Comparison of ENCODE assay signal across 8 mouse cellular contexts in the genomic region with DNA sequence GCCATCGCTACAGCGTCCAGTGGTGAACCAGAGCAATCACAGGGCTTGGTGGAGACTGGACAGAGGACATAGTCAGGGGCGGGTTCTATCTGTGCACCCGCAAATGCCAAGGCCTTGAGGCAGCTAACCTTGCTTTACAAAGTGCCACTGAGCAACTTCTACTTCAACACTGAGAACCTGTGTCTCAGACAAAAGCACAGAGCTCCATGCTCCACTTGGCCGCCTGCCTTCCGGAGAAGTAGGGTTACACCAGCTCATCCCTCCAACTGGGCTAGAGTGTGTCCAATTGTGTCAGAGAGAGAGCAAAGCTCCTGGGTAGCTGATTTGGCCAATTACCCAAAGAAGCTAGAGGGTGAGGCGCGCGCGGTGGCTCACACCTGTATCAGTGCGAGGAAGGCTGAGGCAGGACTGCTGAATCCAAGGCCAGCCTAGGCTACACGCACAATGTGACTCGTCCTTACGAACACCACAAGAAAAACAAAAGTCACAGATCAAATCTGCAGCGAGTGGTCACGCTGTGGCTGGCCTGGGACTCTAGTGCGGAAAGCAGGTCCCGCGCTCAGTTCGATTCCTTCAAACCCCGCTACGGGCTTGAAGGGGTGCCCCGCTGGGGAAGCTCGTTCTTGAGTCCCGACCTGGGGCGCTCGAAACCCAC. TPM values are rescaled to one million over a fixed set of nuclear protein-coding genes. Genes with fewer than 3 reads are reported as not detected.
DNase-seq lines count a peak whose midpoint lies in the region; ATAC-seq and TF ChIP-seq lines count a peak whose summit lies in the region.

No protein-coding gene starts in this region.

- no peaks in the 10 kb centered on the region for H3K27me3 ChIP-seq in forebrain, embryonic 10.5 days (ENCODE audit: poor library complexity, severe bottlenecking)
- no peaks in the 10 kb centered on the region for H3K27me3 ChIP-seq in limb, embryonic 14.5 days (ENCODE audit: control insufficient read depth, insufficient read depth, low read length)
- no peaks in the 10 kb centered on the region for H3K27me3 ChIP-seq in neural tube, embryonic 13.5 days

- 6% methylated on average over 27 of the region's 27 CpGs for WGBS in forebrain, embryonic 10.5 days
- 2% methylated on average over 24 of the region's 27 CpGs for WGBS in limb, embryonic 14.5 days
- 4% methylated on average over 27 of the region's 27 CpGs for WGBS in neural tube, embryonic 13.5 days

- peak overlapping the region; percentile 79 for H3K4me2 ChIP-seq in limb, embryonic 14.5 days (replicated peaks; ENCODE audit: low read depth, low read length, severe bottlenecking)
- H3K4me2 ChIP-seq in neural tube, embryonic 13.5 days = peak overlapping the region; percentile 80

- H3K4me3 ChIP-seq in left cerebral cortex, adult 2 months = peak overlapping the region; percentile 74
- H3K4me3 ChIP-seq in forebrain, embryonic 10.5 days = peak overlapping the region; percentile 86
- peak overlapping the region; percentile 91 for H3K4me3 ChIP-seq in limb, embryonic 14.5 days (replicated peaks; ENCODE audit: low read length)
- peak overlapping the region; percentile 78 for H3K4me3 ChIP-seq in neural tube, embryonic 13.5 days

- no peak overlapping the region for H3K27ac ChIP-seq in left cerebral cortex, adult 2 months
- H3K27ac ChIP-seq in forebrain, embryonic 10.5 days = peak overlapping the region; percentile 79
- H3K27ac ChIP-seq in limb, embryonic 14.5 days (replicated peaks; ENCODE audit: low read depth, low read length) = no peak overlapping the region
- no peak overlapping the region for H3K27ac ChIP-seq in neural tube, embryonic 13.5 days (replicated peaks)

- no peak for TF ChIP-seq POLR2A in limb, embryonic 14.5 days (IDR thresholded peaks at IDR 0.05; ENCODE audit: borderline replicate concordance, extremely low read depth, insufficient read depth, insufficient read length)

- intact Hi-C loops in left cerebral cortex, adult 2 months (cut with DNase I) = loop anchor here (5.0 kb wide), 1 partner anchor 146 kb away; no protein-coding TSS in a partner anchor
- intact Hi-C loops in left cerebral cortex, postnatal 14 days (cut with DNase I) = no loop called here

- TF ChIP-seq CTCF in left cerebral cortex, adult 2 months (IDR thresholded peaks at IDR 0.05) = no peak

- H3K9ac ChIP-seq in limb, embryonic 14.5 days (ENCODE audit: low read depth, low read length, severe bottlenecking) = peak overlapping the region; percentile 53
- peak overlapping the region; percentile 63 for H3K9ac ChIP-seq in neural tube, embryonic 13.5 days

- peaks cover 61% of the 10 kb centered on the region for H3K4me1 ChIP-seq in forebrain, embryonic 10.5 days
- peaks cover 28% of the 10 kb centered on the region for H3K4me1 ChIP-seq in limb, embryonic 14.5 days (ENCODE audit: control insufficient read depth, insufficient read depth, low read length)
- peaks cover 53% of the 10 kb centered on the region for H3K4me1 ChIP-seq in neural tube, embryonic 13.5 days (replicated peaks)

- ATAC-seq in limb, embryonic 14.5 days (ENCODE audit: low FRiP score, low read depth) = no peak
- ATAC-seq in neural tube, embryonic 13.5 days (ENCODE audit: low read depth) = no peak

- H3K9me3 ChIP-seq in forebrain, embryonic 10.5 days = no peaks in the 10 kb centered on the region
- H3K9me3 ChIP-seq in limb, embryonic 14.5 days (ENCODE audit: control insufficient read depth, low read length) = no peaks in the 10 kb centered on the region
- no peaks in the 10 kb centered on the region for H3K9me3 ChIP-seq in neural tube, embryonic 13.5 days

- no peak for DNase-seq in left cerebral cortex, adult 2 months (ENCODE audit: extremely low spot score in 1 of 2, low spot score in 2 of 2)
- no peak for DNase-seq in left cerebral cortex, adult 8-10 months (ENCODE audit: low spot score in 2 of 2)
- peak; percentile 50 for DNase-seq in adrenal gland, adult 18-20 months (ENCODE audit: low spot score in 2 of 2)
- peak; percentile 27 for DNase-seq in forebrain, embryonic 10.5 days (ENCODE audit: extremely low spot score, low spot score)
- DNase-seq in limb, embryonic 14.5 days (ENCODE audit: low spot score) = no peak
- DNase-seq in ovary, postnatal 10 days (ENCODE audit: low spot score) = no peak
- no peak for DNase-seq in left cerebral cortex, postnatal 14 days (ENCODE audit: low spot score in 2 of 2)

- peaks cover 47% of the 10 kb centered on the region for H3K36me3 ChIP-seq in forebrain, embryonic 10.5 days (replicated peaks)
- H3K36me3 ChIP-seq in limb, embryonic 14.5 days (ENCODE audit: control insufficient read depth, insufficient read depth, low read length) = peaks cover 5% of the 10 kb centered on the region
- H3K36me3 ChIP-seq in neural tube, embryonic 13.5 days = peaks cover 11% of the 10 kb centered on the region

RNA-seq across cellular contexts. Expression of a gene that starts 0.4 kb away (rescaled TPM):
- 1 to 10 TPM; 3.1 to 3.4 TPM for total RNA-seq in left cerebral cortex, adult 2 months (2021)
- 1 to 10 TPM; 6.0 to 6.7 (median 6.4) TPM for total RNA-seq in left cerebral cortex, adult 8-10 months (2022)
- 10 to 100 TPM; 13.0 to 13.7 TPM for total RNA-seq in adrenal gland, adult 18-20 months (2021)
- polyA plus RNA-seq in forebrain, embryonic 10.5 days (2016; fragmentation: Nextera tagmentation; extraction: Ambion mirVana) = 16.7 and 21.5 TPM in 2 replicates
- 26.3 and 32.9 TPM in 2 replicates for polyA plus RNA-seq in limb, embryonic 14.5 days (2012; rRNA removed)
- polyA plus RNA-seq in limb, embryonic 14.5 days (2014; fragmentation: Nextera tagmentation; extraction: Ambion mirVana) = 10.1 and 12.4 TPM in 2 replicates
- 2.6 and 2.8 TPM in 2 replicates for polyA plus RNA-seq in neural tube, embryonic 13.5 days (2015; fragmentation: Nextera tagmentation; extraction: Ambion mirVana)
- total RNA-seq in left cerebral cortex, postnatal 14 days (2021) = 1 to 10 TPM; 3.7 to 4.7 TPM

RNA-seq across cellular contexts. Expression of a gene that starts 0.7 kb away (rescaled TPM):
- total RNA-seq in left cerebral cortex, adult 2 months (2021) = 10 to 100 TPM; 20.5 to 21.0 TPM
- 10 to 100 TPM; 20.3 to 24.5 (median 21.7) TPM for total RNA-seq in left cerebral cortex, adult 8-10 months (2022)
- 100 to 1,000 TPM in 1 of 2 experiments, 10 to 100 TPM in 1; 84.6 to 101 TPM for total RNA-seq in adrenal gland, adult 18-20 months (2021)
- 68.2 and 69.3 TPM in 2 replicates for polyA plus RNA-seq in forebrain, embryonic 10.5 days (2016; fragmentation: Nextera tagmentation; extraction: Ambion mirVana)
- 102 and 114 TPM in 2 replicates for polyA plus RNA-seq in limb, embryonic 14.5 days (2012; rRNA removed)
- 110 and 119 TPM in 2 replicates for polyA plus RNA-seq in limb, embryonic 14.5 days (2014; fragmentation: Nextera tagmentation; extraction: Ambion mirVana)
- 41.4 and 50.1 TPM in 2 replicates for polyA plus RNA-seq in neural tube, embryonic 13.5 days (2015; fragmentation: Nextera tagmentation; extraction: Ambion mirVana)
- 10 to 100 TPM; 19.8 TPM for total RNA-seq in left cerebral cortex, postnatal 14 days (2021)

RNA-seq across cellular contexts. Expression of a gene that starts 54.6 kb away (rescaled TPM):
- 100 to 1,000 TPM; 746 to 823 TPM for total RNA-seq in left cerebral cortex, adult 2 months (2021)
- total RNA-seq in left cerebral cortex, adult 8-10 months (2022) = 100 to 1,000 TPM; 689 to 762 (median 731) TPM
- total RNA-seq in adrenal gland, adult 18-20 months (2021) = 100 to 1,000 TPM in 1 of 2 experiments, 10 to 100 TPM in 1; 93.1 to 126 TPM
- polyA plus RNA-seq in forebrain, embryonic 10.5 days (2016; fragmentation: Nextera tagmentation; extraction: Ambion mirVana) = 137 and 141 TPM in 2 replicates
- polyA plus RNA-seq in limb, embryonic 14.5 days (2012; rRNA removed) = 121 and 137 TPM in 2 replicates
- polyA plus RNA-seq in limb, embryonic 14.5 days (2014; fragmentation: Nextera tagmentation; extraction: Ambion mirVana) = 104 and 110 TPM in 2 replicates
- 593 and 603 TPM in 2 replicates for polyA plus RNA-seq in neural tube, embryonic 13.5 days (2015; fragmentation: Nextera tagmentation; extraction: Ambion mirVana)
- 100 to 1,000 TPM; 856 to 890 TPM for total RNA-seq in left cerebral cortex, postnatal 14 days (2021)

Comparison
In these comparisons a context has a peak if more than half of its experiments do, and no peak if none do; other contexts are left out.
1. DNase-seq: peak in adrenal gland, adult 18-20 months (2 of 2) and forebrain, embryonic 10.5 days (single experiment); none in left cerebral cortex, adult 2 months (0 of 2), left cerebral cortex, adult 8-10 months (0 of 2), limb, embryonic 14.5 days (single experiment), ovary, postnatal 10 days (single experiment) and left cerebral cortex, postnatal 14 days (0 of 2).
2. RNA of a gene that starts 54.6 kb away (total RNA-seq): 856 to 890 TPM in left cerebral cortex, postnatal 14 days, 746 to 823 TPM in left cerebral cortex, adult 2 months and 689 to 762 TPM in left cerebral cortex, adult 8-10 months; 93.1 to 126 TPM in adrenal gland, adult 18-20 months; every median in the first group is over 4 times any median in the second.
3. Peak in every context shown above with its lines, with median percentiles within 50 percentile points of each other: H3K4me3 ChIP-seq.